Mouse (Mus musculus): Measurements from ENCODE around the gene Nlrp4b.

DNA sequence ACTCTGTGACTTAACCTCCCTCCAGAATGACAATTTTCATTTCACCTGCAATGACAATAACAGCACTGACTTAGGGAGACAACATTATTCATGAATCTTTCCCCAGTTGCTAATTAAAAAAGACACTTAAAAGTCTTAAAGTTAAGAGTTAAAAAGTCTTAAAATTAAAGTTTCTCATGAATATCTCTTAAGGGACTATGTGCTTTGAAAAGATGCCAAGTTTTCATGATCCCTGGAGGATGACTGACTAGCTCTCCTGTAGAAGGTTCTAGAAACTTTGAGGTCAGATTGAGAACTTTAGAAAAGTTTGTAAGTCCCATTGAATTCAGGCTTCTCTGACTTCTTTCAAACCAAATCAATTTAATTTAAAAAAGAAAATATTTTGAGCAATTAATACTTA is 66.7 kb downstream of the Nlrp4b start, which contains the start of gene Vmn1r71:
- TF ChIP-seq EP300 (IDR thresholded peaks at IDR 0.05; ENCODE audit: insufficient read depth, low read depth, low read length) (no peak), CTCF (IDR thresholded peaks at IDR 0.05; ENCODE audit: low read depth, low read length) (no peak)
